Mouse (Mus musculus): Measurements from ENCODE around the gene Spef2. TPM values are rescaled to one million over a fixed set of nuclear protein-coding genes. Genes with fewer than 3 reads are reported as not detected.

The Spef2 gene
- polyA plus RNA-seq, 1 experiment from 2014 or later, result 1.5 TPM

GRCm38 (mm10) chr15:9631657-9632056 lies 117.0 kb downstream of the Spef2 start:
- no peaks in the 10 kb centered on the region for H3K4me1 ChIP-seq
- WGBS, result 90% methylated on average over 6 of the region's 6 CpGs
- H3K36me3 ChIP-seq, result no peaks in the 10 kb centered on the region
- H3K4me2 ChIP-seq (replicated peaks), result no peak overlapping the region
- no peaks in the 10 kb centered on the region for H3K27me3 ChIP-seq
- H3K27ac ChIP-seq (replicated peaks), result no peak overlapping the region
- no peaks in the 10 kb centered on the region for H3K9me3 ChIP-seq
- ATAC-seq (replicated peaks), result no peak
- no peak overlapping the region for H3K4me3 ChIP-seq
- H3K9ac ChIP-seq (replicated peaks), result no peak overlapping the region

- 72% methylated on average over 1 of the region's 1 CpGs for WGBS
- H3K9ac ChIP-seq (replicated peaks), result no peak overlapping the region
- H3K36me3 ChIP-seq, result no peaks in the 10 kb centered on the region
- H3K9me3 ChIP-seq, result no peaks in the 10 kb centered on the region
- no peaks in the 10 kb centered on the region for H3K4me1 ChIP-seq
- no peaks in the 10 kb centered on the region for H3K27me3 ChIP-seq
- H3K27ac ChIP-seq (replicated peaks), result no peak overlapping the region
- no peak for ATAC-seq (replicated peaks)
- H3K4me3 ChIP-seq, result no peak overlapping the region
- no peak overlapping the region for H3K4me2 ChIP-seq (replicated peaks)
Observed at GRCm38 (mm10) chr15:9629660-9630059, 119.0 kb downstream of the Spef2 start.

DNA sequence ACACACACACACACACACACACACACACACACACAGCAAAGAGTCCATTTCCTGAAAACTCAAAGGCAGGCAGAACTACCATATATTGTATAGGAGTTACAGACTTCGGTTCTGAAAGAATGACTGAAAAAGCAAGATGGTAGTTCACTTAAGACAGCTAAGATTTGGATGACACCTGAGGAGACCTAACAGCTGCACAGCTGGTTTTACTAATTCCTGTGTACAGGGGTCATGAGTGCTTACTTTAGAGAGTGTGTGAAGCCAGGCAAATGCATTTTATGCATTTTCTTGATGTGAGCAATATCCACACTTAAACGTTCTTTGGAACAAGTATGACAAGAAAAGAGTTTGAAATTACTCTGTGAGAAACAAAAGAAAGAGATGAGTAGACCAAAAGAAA lies 124.0 kb downstream of the Spef2 start:
- Histone ChIP-seq H3K9me3 (no peaks in the 10 kb centered on the region), H3K36me3 (no peaks in the 10 kb centered on the region), H3K9ac (replicated peaks) (no peak overlapping the region), H3K4me3 (no peak overlapping the region), H3K4me2 (replicated peaks) (no peak overlapping the region), H3K4me1 (no peaks in the 10 kb centered on the region), H3K27ac (replicated peaks) (no peak overlapping the region), H3K27me3 (no peaks in the 10 kb centered on the region)
- no peak for ATAC-seq (replicated peaks)
- WGBS, result 77% methylated on average over 2 of the region's 2 CpGs

DNA sequence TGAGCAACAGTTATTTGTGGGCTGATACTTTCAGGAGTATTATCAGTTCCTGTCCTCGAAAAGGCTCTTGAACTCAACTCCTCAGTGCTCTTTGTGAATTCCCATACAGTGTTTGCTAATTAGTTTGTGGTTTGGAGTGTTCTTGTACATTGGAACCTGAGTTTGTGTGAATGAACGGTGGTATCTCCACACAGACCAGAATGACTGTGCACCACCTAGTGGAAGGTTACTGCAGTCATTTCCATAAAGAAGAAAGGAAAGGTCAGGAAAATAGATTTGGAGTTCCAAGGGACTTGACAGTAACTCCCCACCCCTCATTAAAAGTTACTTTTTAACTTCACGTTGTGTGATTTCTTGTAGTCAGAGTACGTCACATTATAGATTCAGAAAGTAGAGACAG lies 140.5 kb downstream of the Spef2 start:
- Histone ChIP-seq H3K4me2 (replicated peaks) (no peak overlapping the region), H3K36me3 (no peaks in the 10 kb centered on the region), H3K9ac (replicated peaks) (no peak overlapping the region), H3K27me3 (no peaks in the 10 kb centered on the region), H3K4me3 (no peak overlapping the region), H3K4me1 (no peaks in the 10 kb centered on the region), H3K27ac (replicated peaks) (no peak overlapping the region), H3K9me3 (no peaks in the 10 kb centered on the region)
- ATAC-seq (replicated peaks), result no peak
- 76% methylated on average over 4 of the region's 4 CpGs for WGBS

- WGBS, result 94% methylated on average over 6 of the region's 6 CpGs
- Histone ChIP-seq H3K27ac (replicated peaks) (no peak overlapping the region), H3K4me3 (no peak overlapping the region), H3K9ac (replicated peaks) (no peak overlapping the region), H3K4me1 (no peaks in the 10 kb centered on the region), H3K27me3 (no peaks in the 10 kb centered on the region), H3K9me3 (no peaks in the 10 kb centered on the region), H3K36me3 (no peaks in the 10 kb centered on the region), H3K4me2 (replicated peaks) (no peak overlapping the region)
- no peak for ATAC-seq (replicated peaks)
Observed at GRCm38 (mm10) chr15:9600088-9600455, 148.6 kb downstream of the Spef2 start.

DNA sequence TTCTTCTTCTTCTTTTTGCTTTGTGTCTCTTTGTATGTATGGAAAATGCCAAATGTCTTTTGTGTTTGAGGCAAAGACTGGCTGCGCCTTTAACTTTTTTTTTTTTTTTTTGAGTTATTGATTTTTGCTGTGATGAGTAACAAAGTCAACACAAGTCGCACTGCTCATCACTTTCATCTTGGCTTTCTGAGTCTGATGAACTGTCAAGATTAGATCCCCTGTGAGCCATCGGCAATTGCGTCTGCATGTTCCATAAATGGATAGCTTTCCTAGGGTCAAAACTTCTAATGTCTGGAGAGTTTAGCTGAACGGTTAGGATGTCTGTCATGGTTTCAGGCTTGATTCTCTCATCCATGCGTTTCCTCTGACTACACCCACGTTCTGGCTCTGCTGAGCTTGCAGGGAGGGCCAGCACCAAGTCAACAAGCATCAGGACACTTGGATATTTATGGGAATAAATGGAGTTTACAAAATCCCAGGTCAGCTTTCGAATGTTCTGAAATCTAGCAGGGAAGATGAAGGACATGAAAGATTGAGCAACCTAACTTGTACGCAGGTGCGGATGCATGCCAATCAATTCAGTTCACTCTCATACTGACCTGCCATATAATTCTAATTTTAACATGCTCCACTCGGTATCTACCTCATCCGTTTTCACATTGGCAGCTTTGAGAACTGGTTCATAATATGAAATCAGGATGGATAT lies 149.1 kb downstream of the Spef2 start:
- no peak for ATAC-seq (replicated peaks)
- Histone ChIP-seq H3K4me3 (no peak overlapping the region), H3K27me3 (no peaks in the 10 kb centered on the region), H3K4me1 (no peaks in the 10 kb centered on the region), H3K36me3 (no peaks in the 10 kb centered on the region), H3K27ac (replicated peaks) (no peak overlapping the region), H3K9me3 (no peaks in the 10 kb centered on the region), H3K9ac (replicated peaks) (no peak overlapping the region), H3K4me2 (replicated peaks) (no peak overlapping the region)
- 91% methylated on average over 12 of the region's 12 CpGs for WGBS

DNA sequence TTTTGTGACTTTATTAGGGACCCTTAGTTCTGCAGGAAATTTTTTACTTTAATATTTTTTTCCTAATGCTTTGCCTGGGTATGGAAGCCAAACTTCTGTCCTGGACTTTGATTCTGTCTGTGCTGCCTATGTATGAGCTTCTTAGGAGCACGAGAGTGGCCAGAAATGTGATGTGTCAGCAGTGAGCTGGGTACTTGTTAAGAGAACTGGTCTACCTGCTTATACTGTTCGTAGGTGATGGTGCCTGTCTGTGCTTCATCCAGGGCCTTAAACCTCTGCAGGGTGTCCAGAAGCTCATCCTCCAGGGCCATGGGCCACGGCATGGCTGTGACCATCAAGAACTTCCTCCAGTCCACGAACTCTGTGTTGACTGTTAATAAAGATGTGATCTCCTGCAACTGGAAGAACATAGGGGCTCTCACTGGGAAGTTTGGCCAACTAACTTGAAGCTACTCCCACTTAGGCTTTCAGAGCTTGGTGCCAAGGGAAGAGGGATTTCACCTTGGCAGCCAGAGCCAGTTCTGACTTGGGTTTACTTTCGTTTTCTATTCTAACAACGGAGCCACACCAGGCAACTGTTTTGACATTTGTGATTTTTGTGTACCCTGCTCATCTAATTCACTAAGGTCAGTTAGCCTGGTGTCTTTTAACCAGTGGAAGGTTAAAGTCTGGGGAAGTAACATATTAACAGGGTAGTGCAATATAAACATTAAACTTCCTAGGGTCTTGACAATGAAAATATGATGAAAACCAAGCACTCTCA lies 152.2 kb downstream of the Spef2 start:
- Histone ChIP-seq H3K4me2 (replicated peaks) (no peak overlapping the region), H3K27ac (replicated peaks) (no peak overlapping the region), H3K4me3 (no peak overlapping the region), H3K4me1 (no peaks in the 10 kb centered on the region), H3K27me3 (no peaks in the 10 kb centered on the region), H3K36me3 (no peaks in the 10 kb centered on the region), H3K9me3 (no peaks in the 10 kb centered on the region), H3K9ac (replicated peaks) (no peak overlapping the region)
- WGBS, result 89% methylated on average over 6 of the region's 6 CpGs
- no peak for ATAC-seq (replicated peaks)

DNA sequence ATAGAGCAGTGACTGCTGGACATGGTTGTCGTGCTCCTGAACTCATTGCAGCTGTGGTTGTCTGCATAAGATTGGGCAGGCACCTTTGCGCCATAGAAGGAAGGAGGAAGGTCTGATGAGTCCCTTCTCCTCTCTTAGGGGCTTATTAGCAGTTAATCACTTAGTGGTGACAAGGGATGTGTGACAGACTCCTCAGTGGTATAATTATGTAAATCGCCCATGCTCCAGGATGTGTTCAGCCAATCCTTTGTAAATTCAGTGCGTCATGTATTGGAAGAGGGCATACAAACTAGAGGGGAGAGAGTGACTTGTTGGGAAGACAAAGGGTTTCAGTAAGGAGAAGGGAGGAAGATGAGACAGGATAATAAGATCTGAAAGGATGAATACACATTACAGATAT lies 158.7 kb downstream of the Spef2 start:
- no peak; the same call in 1 of the 2 replicates for ATAC-seq (replicated peaks)
- Histone ChIP-seq H3K36me3 (no peaks in the 10 kb centered on the region), H3K4me2 (replicated peaks) (no peak overlapping the region), H3K9me3 (no peaks in the 10 kb centered on the region), H3K4me3 (no peak overlapping the region), H3K27me3 (no peaks in the 10 kb centered on the region), H3K27ac (replicated peaks) (no peak overlapping the region), H3K4me1 (no peaks in the 10 kb centered on the region), H3K9ac (replicated peaks) (no peak overlapping the region)
- WGBS, result 76% methylated on average over 4 of the region's 4 CpGs

DNA sequence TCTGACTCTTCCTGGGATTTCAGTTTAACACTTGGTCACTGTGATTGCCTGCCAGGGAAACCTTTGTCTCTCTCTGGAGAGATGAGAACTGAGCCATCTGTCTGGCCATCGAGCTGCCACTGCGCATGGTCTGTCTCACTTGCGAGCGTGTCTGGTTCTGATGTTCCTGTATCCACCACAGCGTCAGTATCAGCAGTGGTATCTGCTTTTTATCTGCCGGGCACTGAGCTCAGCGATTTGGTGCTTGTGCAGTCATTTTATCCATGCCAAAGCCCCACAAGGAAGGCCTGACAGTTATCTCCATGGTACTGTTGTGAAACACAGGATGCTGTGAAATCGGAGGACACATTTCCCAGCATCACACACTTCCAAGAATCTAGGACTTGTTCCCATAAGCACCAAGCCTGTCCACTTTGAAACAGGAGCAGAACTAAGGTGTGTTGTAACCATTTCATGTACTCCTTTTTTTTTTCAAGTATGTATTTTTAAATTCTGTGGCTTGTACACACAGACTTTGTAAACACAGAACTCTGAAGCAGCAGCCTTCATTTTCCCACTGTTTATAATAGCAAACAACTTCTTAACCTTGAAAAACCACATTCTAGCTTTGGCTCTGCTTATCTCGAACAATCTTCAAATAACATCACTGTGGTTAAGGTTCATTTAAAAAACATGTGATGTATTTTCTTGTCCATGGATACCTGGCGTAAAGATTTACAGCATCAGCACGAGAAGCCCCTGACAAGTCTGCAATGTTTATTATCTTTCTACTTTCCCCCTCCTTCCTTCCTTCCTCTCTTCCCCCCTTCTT lies 168.0 kb downstream of the Spef2 start:
- no peak for ATAC-seq (replicated peaks)
- Histone ChIP-seq H3K36me3 (no peaks in the 10 kb centered on the region), H3K9ac (replicated peaks) (no peak overlapping the region), H3K4me2 (replicated peaks) (no peak overlapping the region), H3K27me3 (no peaks in the 10 kb centered on the region), H3K27ac (replicated peaks) (no peak overlapping the region), H3K4me1 (no peaks in the 10 kb centered on the region), H3K9me3 (no peaks in the 10 kb centered on the region), H3K4me3 (no peak overlapping the region)
- WGBS, result 88% methylated on average over 11 of the region's 11 CpGs

GRCm38 (mm10) chr15:9577303-9577702 lies 171.4 kb downstream of the Spef2 start:
- WGBS, result 85% methylated on average over 4 of the region's 4 CpGs

DNA sequence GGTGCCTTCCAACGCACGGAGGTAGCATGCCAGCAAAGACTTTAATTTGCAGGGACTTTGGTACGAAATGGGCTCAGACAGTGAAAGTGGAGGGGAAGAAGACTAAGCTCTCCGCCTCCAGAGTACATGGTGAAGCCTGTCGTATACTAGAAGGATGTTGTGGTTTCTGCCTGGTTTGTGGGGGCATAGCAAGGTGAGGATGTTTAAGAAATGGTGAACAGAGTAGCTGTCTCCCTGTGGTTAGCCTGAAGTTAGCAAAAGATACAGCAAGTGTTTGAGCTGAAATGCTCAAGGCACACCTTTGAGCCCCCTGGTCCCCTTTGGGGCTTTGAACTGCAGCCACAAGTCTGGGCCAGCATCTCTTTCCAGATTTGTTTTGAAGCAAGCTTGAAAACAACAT lies 173.9 kb downstream of the Spef2 start:
- WGBS, result 86% methylated on average over 5 of the region's 5 CpGs
- H3K4me1 ChIP-seq, result no peaks in the 10 kb centered on the region
- ATAC-seq (replicated peaks), result no peak
- H3K27me3 ChIP-seq, result no peaks in the 10 kb centered on the region
- no peak overlapping the region for H3K27ac ChIP-seq (replicated peaks)
- H3K9me3 ChIP-seq, result no peaks in the 10 kb centered on the region
- no peak overlapping the region for H3K4me2 ChIP-seq (replicated peaks)
- H3K36me3 ChIP-seq, result no peaks in the 10 kb centered on the region
- H3K4me3 ChIP-seq, result no peak overlapping the region
- H3K9ac ChIP-seq (replicated peaks), result no peak overlapping the region

More at GRCm38 (mm10) chr15:9577303-9577702, 171.4 kb downstream of the Spef2 start:
- Histone ChIP-seq H3K27ac (replicated peaks) (no peak overlapping the region), H3K36me3 (no peaks in the 10 kb centered on the region), H3K9ac (replicated peaks) (no peak overlapping the region), H3K9me3 (no peaks in the 10 kb centered on the region), H3K4me2 (replicated peaks) (no peak overlapping the region), H3K4me3 (no peak overlapping the region), H3K27me3 (no peaks in the 10 kb centered on the region), H3K4me1 (no peaks in the 10 kb centered on the region)
- no peak for ATAC-seq (replicated peaks)

DNA sequence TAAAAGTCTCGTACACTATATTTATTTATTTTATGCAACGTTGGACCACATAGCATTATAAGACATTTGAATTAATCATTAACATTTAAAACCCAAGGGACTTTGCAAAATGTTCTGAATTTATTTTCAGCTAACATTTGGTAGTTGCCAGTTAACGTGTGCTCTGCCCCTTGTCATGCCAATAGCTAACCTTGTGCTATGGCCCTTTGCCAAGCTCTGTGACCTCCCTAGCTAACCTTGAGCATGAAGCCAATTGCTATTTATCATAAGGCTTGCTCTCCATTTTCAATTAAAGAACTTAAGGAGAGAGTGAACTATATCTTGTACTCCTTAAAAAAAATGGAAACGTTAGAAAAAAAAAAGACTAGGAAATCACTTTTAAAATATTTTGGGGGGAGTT lies 175.3 kb downstream of the Spef2 start:
- Histone ChIP-seq H3K4me1 (no peaks in the 10 kb centered on the region), H3K9ac (replicated peaks) (no peak overlapping the region), H3K27ac (replicated peaks) (no peak overlapping the region), H3K4me3 (no peak overlapping the region), H3K9me3 (no peaks in the 10 kb centered on the region), H3K4me2 (replicated peaks) (no peak overlapping the region), H3K36me3 (no peaks in the 10 kb centered on the region), H3K27me3 (no peaks in the 10 kb centered on the region)
- 88% methylated on average over 4 of the region's 4 CpGs for WGBS
- ATAC-seq (replicated peaks), result no peak

Measured in forebrain, embryonic 15.5 days (tissue).